In the genomic region with DNA sequence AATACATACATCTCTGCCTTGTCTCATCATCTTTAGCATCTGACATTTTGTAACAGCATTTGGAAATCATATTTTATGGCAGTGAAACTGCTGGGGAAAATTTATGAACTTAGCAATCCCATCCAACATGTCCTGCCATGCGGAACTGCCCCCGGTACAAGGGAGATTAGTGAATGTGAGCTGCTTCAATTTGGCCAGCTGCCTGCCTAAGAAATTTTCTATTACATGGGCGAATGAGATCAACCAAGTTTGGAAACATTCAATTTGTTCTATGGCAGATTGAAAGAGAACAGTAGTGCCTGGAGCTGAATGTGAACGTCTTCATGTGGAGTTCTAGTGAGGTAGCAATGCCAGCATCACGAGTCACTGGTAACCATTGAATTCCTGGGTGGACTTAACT, we compare ENCODE assay signal across 22 mouse cellular contexts.
DNase-seq lines count a peak whose midpoint lies in the region; ATAC-seq and TF ChIP-seq lines count a peak whose summit lies in the region.
"Had no signal": no experiment of that assay in that cellular context is flagged by ENCODE, and none has a peak within 500 bp of the region (broad histone marks: within the 10 kb centered on the region; RNA-seq: fewer than 3 reads in every experiment).

No protein-coding gene starts in this region.

- H3K4me1 ChIP-seq in kidney, adult 2 months (ENCODE audit: control insufficient read depth, insufficient read depth, low read length) = no peaks in the 10 kb centered on the region
- H3K4me1 ChIP-seq in neural tube, embryonic 12.5 days = no peaks in the 10 kb centered on the region
- H3K4me1 ChIP-seq in neural tube, embryonic 15.5 days = no peaks in the 10 kb centered on the region
- H3K4me1 ChIP-seq: embryonic facial prominence, embryonic 13.5 days; heart, embryonic 12.5 days; lung, embryonic 15.5 days; midbrain, embryonic 13.5 days; stomach, embryonic 15.5 days had no signal

- TF ChIP-seq POLR2A in kidney, adult 2 months (IDR thresholded peaks at IDR 0.05; ENCODE audit: low read depth, low read length) = no peak

- no peaks in the 10 kb centered on the region; the same call in 1 of the 2 replicates for H3K27me3 ChIP-seq in kidney, adult 2 months (replicated peaks; ENCODE audit: control insufficient read depth, insufficient read depth, low read length)
- no peaks in the 10 kb centered on the region for H3K27me3 ChIP-seq in neural tube, embryonic 12.5 days (replicated peaks)
- no peaks in the 10 kb centered on the region for H3K27me3 ChIP-seq in neural tube, embryonic 15.5 days (replicated peaks)
- H3K27me3 ChIP-seq: embryonic facial prominence, embryonic 13.5 days; heart, embryonic 12.5 days; lung, embryonic 15.5 days; midbrain, embryonic 13.5 days; stomach, embryonic 15.5 days had no signal

- no peak for TF ChIP-seq CTCF in kidney, adult 2 months (conservative IDR thresholded peaks at IDR 0.05; ENCODE audit: insufficient read depth, insufficient read length, low read depth, low read length)

- intact Hi-C loops in heart, postnatal 10 days (cut with DNase I) = loop anchor here (10.0 kb wide), 1 partner anchor 213 kb away; no protein-coding TSS in a partner anchor

- DNase-seq in kidney, adult 2 months = peak; percentile 5
- no peak for DNase-seq in kidney, adult 18-20 months
- no peak for DNase-seq in neural tube, embryonic 10.5 days (ENCODE audit: extremely low spot score, low spot score)
- peak; percentile 96 for DNase-seq in fat pad, adult 2 months (ENCODE audit: extremely low read depth, low read depth, low spot score)
- DNase-seq in heart, postnatal 10 days = no peak
- DNase-seq: adrenal gland, postnatal 14 days; forebrain, postnatal 0 days; gastrocnemius, adult 2 months; heart, adult 11 months; right cerebral cortex, postnatal 25 days; thymus, adult 18-20 months; thymus, postnatal 4 days had no signal

- H3K27ac ChIP-seq in kidney, adult 2 months (ENCODE audit: insufficient read depth, low read depth, low read length) = no peak overlapping the region
- no peak overlapping the region for H3K27ac ChIP-seq in neural tube, embryonic 12.5 days
- no peak overlapping the region for H3K27ac ChIP-seq in neural tube, embryonic 15.5 days (replicated peaks)
- H3K27ac ChIP-seq: embryonic facial prominence, embryonic 13.5 days; gastrocnemius, adult 2 months; liver, embryonic 14.5 days; lung, embryonic 15.5 days; macrophage; midbrain, embryonic 13.5 days; stomach, embryonic 15.5 days had no signal

- no peak overlapping the region for H3K9ac ChIP-seq in neural tube, embryonic 12.5 days
- H3K9ac ChIP-seq in neural tube, embryonic 15.5 days (replicated peaks) = no peak overlapping the region
- H3K9ac ChIP-seq: embryonic facial prominence, embryonic 13.5 days; forebrain, postnatal 0 days; heart, embryonic 12.5 days; liver, embryonic 14.5 days; lung, embryonic 15.5 days; midbrain, embryonic 13.5 days; stomach, embryonic 15.5 days had no signal

- whole genome bisulfite sequencing in kidney, adult 2 months = 35% methylated on average over 5 of the region's 5 CpGs
- 66% methylated on average over 5 of the region's 5 CpGs for whole genome bisulfite sequencing in neural tube, embryonic 12.5 days
- 49% methylated on average over 5 of the region's 5 CpGs for WGBS in neural tube, embryonic 15.5 days

- H3K4me2 ChIP-seq in neural tube, embryonic 12.5 days (replicated peaks) = no peak overlapping the region
- H3K4me2 ChIP-seq in neural tube, embryonic 15.5 days = no peak overlapping the region
- H3K4me2 ChIP-seq: embryonic facial prominence, embryonic 13.5 days; heart, embryonic 12.5 days; lung, embryonic 15.5 days; midbrain, embryonic 13.5 days; stomach, embryonic 15.5 days had no signal

- no peaks in the 10 kb centered on the region for H3K36me3 ChIP-seq in kidney, adult 2 months (ENCODE audit: control insufficient read depth, insufficient read depth, low read length)
- no peaks in the 10 kb centered on the region for H3K36me3 ChIP-seq in neural tube, embryonic 12.5 days
- H3K36me3 ChIP-seq in neural tube, embryonic 15.5 days = no peaks in the 10 kb centered on the region
- H3K36me3 ChIP-seq: embryonic facial prominence, embryonic 13.5 days; lung, embryonic 15.5 days; midbrain, embryonic 13.5 days; stomach, embryonic 15.5 days had no signal

- no peak overlapping the region for H3K4me3 ChIP-seq in kidney, adult 2 months (ENCODE audit: insufficient read depth, low read depth, low read length)
- H3K4me3 ChIP-seq in neural tube, embryonic 12.5 days = no peak overlapping the region
- no peak overlapping the region for H3K4me3 ChIP-seq in neural tube, embryonic 15.5 days (replicated peaks)
- H3K4me3 ChIP-seq: embryonic facial prominence, embryonic 13.5 days; gastrocnemius, adult 2 months; heart, embryonic 12.5 days; lung, embryonic 15.5 days; midbrain, embryonic 13.5 days; stomach, embryonic 15.5 days had no signal

- peak; percentile 25; the same call in 1 of the 2 replicates for ATAC-seq in neural tube, embryonic 12.5 days (ENCODE audit: low FRiP score, low read depth)
- ATAC-seq in neural tube, embryonic 15.5 days (ENCODE audit: low FRiP score) = peak; percentile 47
- ATAC-seq: CD4-positive, CD25-positive, alpha-beta regulatory T cell, adult 4 months; forebrain, postnatal 0 days; midbrain, embryonic 13.5 days had no signal

- no peaks in the 10 kb centered on the region for H3K9me3 ChIP-seq in neural tube, embryonic 12.5 days
- no peaks in the 10 kb centered on the region for H3K9me3 ChIP-seq in neural tube, embryonic 15.5 days (replicated peaks)
- H3K9me3 ChIP-seq: embryonic facial prominence, embryonic 13.5 days; heart, embryonic 12.5 days; lung, embryonic 15.5 days; midbrain, embryonic 13.5 days; stomach, embryonic 15.5 days had no signal

Comparison
In these comparisons a context has a peak if more than half of its experiments do, and no peak if none do; other contexts are left out.
1. DNase-seq: peak in kidney, adult 2 months (single experiment) and fat pad, adult 2 months (single experiment); none in kidney, adult 18-20 months (single experiment), neural tube, embryonic 10.5 days (single experiment) and heart, postnatal 10 days (0 of 2).